Mouse (Mus musculus) E14TG2a.4 (cell line): ENCODE results near the gene Vgll2.
A peak's percentile ranks its signal among the peaks of the same experiment; 100 is the strongest.

Source experiments
- H3K27me3 ChIP-seq: 2 replicates; pipeline ENCODE4 v1.6.1; 2014; ENCODE audit warnings: low read length, control low read depth; ENCODE audit not compliant: insufficient read depth
- H3K36me3 ChIP-seq: 2 replicates; pipeline ENCODE4 v1.6.1; 2014; ENCODE audit warnings: low read length, control low read depth; ENCODE audit not compliant: insufficient read depth
- H3K4me1 ChIP-seq: replicated peaks from 2 replicates; pipeline ENCODE4 v1.6.1; 2014; ENCODE audit warnings: low read depth, low read length, control low read depth
- H3K4me3 ChIP-seq: replicated peaks from 2 replicates; pipeline ENCODE4 v1.5.1; 2014; ENCODE audit warnings: mild to moderate bottlenecking, low read length
- H3K9me3 ChIP-seq: 2 replicates; pipeline ENCODE4 v1.6.1; 2014; ENCODE audit warnings: low read length, control low read depth
- CTCF ChIP-seq: conservative IDR thresholded peaks from 2 replicates; pipeline ENCODE4 v1.5.1; 2014; ENCODE audit warnings: low read length
- NANOG ChIP-seq: IDR thresholded peaks from 2 replicates; pipeline ENCODE4 v1.6.1; 2014; ENCODE audit warnings: borderline replicate concordance, low read length, mixed read lengths
- POU5F1 ChIP-seq: IDR thresholded peaks from 2 replicates; pipeline ENCODE4 v1.6.1; 2014; ENCODE audit warnings: low read length, borderline replicate concordance

Vgll2 gene

DNA sequence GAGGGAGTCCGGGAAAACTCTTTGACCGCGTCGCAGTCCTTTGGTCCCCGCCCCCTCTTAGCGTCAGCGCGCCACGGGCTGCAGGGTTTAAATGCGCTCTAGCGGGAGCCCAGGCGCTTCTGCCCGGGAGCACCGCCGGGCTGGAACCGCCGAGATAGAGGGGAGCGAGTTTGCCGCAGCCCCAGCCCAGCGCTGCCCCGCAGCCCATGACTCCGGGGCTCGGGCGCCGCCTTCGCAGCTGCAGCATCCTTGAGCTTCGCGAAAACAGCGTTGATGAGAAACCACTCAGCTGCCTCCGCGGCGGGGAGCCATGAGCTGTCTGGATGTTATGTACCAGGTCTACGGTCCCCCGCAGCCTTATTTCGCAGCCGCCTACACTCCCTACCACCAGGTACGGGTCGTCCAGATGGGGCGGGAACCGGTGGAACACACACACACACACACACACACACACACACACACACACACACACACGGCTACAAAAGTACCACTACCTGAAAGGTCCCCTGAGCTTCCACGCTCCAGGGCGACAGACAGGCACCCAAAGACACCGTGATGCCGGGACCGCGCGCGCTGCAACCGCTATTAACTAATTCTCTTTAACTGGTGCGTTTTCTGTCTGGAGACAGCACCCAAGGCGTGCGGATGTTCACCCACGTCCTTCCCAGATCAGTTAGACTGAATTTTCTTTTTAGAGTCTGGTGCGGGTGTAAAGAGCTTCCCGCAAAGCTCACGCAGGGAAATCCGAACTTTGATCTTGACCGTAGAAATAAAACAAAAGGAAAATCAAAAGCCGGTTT lies at the start of gene Vgll2:
Vgll2 (plus strand) TSS at position 90 of the 800 bp plus-strand sequence.
- H3K36me3 ChIP-seq: no peaks in the 10 kb centered on the region
- TF ChIP-seq POU5F1: no peak
- TF ChIP-seq CTCF: no peak
- TF ChIP-seq NANOG: no peak

DNA sequence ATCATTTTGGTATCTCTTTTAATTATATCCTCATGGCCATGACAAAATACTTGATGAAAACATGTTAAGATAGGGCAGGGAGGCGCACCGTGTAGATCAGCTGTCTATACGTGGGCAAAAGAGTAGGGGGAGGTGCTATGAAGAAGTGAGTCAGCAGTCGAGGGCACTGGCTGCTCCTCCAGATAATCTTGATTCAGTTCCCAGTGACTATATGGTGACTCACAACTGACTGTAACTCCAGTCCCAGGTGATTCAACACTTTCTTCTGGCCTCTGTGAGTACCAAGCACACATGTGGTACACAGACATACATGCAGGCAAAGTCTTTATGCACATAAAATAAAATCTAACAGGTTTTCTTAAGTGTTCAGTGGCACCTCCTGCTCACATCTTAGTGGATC lies 47.2 kb upstream of the Vgll2 start:
- H3K4me3 ChIP-seq: no peak overlapping the region
- no peaks in the 10 kb centered on the region for H3K36me3 ChIP-seq
- no peaks in the 10 kb centered on the region for H3K9me3 ChIP-seq
- no peaks in the 10 kb centered on the region for H3K4me1 ChIP-seq
- TF ChIP-seq CTCF (no peak), POU5F1 (no peak), NANOG (no peak)
- H3K27me3 ChIP-seq: no peaks in the 10 kb centered on the region

More for the DNA sequence above, at the start of gene Vgll2:
- 0 out of 2 replicates have a peak, but pooled peaks cover 3% of the 10 kb centered on the region for H3K9me3 ChIP-seq
- H3K4me3 ChIP-seq: peak within 1 kb of the TSS; percentile 76
- H3K4me1 ChIP-seq: peaks cover 17% of the 10 kb centered on the region
- peaks cover 83% of the 10 kb centered on the region for H3K27me3 ChIP-seq

DNA sequence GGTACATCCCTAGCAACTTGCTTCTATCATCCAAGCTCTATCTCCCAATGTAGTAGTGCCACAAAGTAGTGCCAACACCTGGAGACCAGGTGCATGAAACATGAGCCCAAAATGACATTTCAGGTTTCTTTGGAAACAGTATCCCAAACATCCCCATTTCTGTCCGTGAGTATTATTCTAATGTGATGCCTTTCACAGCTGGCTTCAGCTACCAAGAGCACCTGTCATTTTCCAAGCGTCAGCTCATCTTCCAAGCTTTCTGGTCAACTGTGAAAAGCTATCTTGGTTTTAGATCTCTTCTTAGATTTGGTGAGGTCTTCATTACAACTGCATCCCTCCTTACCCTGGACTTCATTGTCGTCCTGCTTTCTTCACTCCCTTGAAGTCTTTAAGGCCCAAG lies 46.7 kb upstream of the Vgll2 start:
- no peaks in the 10 kb centered on the region for H3K27me3 ChIP-seq
- no peak overlapping the region for H3K4me3 ChIP-seq
- no peaks in the 10 kb centered on the region for H3K9me3 ChIP-seq
- H3K4me1 ChIP-seq: no peaks in the 10 kb centered on the region
- H3K36me3 ChIP-seq: no peaks in the 10 kb centered on the region
- TF ChIP-seq CTCF (no peak), POU5F1 (no peak), NANOG (no peak)

DNA sequence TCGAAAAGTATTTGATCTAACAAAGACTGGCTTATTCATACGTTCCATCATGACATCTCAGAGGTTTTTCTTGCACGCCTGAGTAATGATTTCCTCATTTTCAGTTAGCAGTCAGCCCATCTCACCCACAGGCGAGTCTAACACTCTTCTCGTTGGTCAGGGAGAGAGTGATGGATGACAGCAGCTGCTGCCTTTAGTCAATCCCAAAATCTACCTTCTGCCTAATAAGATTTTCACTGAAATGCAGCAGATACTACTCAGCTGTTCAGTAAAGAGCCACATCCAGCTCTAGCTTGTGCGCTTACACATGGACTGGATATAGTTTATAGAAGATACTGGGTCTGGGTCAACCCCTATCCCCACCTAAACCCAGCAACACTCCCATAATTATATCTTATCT lies 40.7 kb upstream of the Vgll2 start:
- Histone ChIP-seq H3K4me3 (no peak overlapping the region), H3K36me3 (no peaks in the 10 kb centered on the region), H3K4me1 (no peaks in the 10 kb centered on the region), H3K27me3 (no peaks in the 10 kb centered on the region), H3K9me3 (no peaks in the 10 kb centered on the region)
- TF ChIP-seq NANOG (no peak), CTCF (no peak), POU5F1 (no peak)

DNA sequence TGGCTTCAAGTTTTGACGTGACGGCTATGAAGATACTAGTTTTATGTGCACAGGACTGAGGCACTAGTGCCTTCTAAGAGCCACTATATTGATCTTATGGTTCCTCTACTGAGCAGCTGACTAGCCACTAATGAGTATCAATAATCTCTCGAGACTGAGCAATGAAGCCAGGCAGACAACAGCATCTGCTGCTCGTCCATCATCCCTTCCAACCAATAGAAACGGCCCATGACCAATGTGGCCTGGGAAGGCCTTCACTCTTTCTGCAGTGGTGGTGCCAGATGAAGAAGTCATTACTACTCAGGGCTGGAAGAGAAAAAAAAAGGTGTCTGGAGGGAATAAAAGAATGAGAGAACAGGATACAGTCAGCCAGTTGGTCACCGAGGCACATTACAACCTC lies 39.9 kb upstream of the Vgll2 start:
- H3K27me3 ChIP-seq: no peaks in the 10 kb centered on the region
- H3K9me3 ChIP-seq: no peaks in the 10 kb centered on the region
- H3K4me3 ChIP-seq: no peak overlapping the region
- H3K4me1 ChIP-seq: no peaks in the 10 kb centered on the region
- TF ChIP-seq NANOG (no peak), CTCF (no peak), POU5F1 (no peak)
- no peaks in the 10 kb centered on the region for H3K36me3 ChIP-seq

DNA sequence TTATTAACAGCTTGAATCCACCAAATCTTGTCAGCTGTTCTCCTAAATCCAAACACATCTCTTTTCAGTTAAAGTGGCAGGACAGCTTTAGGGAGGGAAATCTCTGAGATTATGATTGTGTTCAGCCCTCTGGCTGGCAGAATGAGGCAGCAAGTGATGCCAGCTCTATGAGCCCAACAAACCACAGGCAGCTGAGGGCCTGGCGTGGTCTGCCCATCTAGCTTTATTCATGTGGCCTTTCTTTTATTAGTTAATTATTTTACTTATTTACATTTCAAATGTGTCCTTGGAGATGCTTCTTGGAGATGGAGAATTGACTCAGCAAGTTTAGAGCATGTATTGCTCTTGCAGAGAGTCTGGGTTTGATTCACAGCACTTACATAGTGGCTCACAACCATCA lies 3.8 kb upstream of the Vgll2 start:
- Histone ChIP-seq H3K9me3 (no peaks in the 10 kb centered on the region), H3K27me3 (peaks cover 43% of the 10 kb centered on the region), H3K4me1 (peaks cover 17% of the 10 kb centered on the region), H3K4me3 (no peak overlapping the region), H3K36me3 (no peaks in the 10 kb centered on the region)
- TF ChIP-seq CTCF: no peak
- TF ChIP-seq POU5F1: no peak
- TF ChIP-seq NANOG: no peak

DNA sequence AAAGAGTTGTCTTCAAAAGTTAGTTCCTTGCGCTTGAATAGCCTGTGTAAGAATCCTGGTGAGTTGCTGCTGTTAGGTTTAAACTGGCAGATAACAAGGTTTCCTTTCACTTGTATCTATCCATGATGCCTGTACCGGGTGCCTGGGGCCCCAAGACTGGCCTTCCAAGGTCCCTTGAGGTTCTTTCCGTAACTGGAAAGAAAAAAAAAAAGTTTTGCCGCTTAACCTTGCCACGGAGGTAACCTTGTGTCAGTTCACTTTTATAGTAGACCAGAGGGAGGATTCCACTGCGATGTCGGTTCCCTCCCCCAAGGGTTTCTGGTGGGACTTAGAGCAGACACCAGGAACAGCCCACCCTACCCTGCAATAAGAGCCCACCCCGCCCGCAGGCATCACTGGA lies 1.1 kb upstream of the Vgll2 start:
- Histone ChIP-seq H3K27me3 (peaks cover 71% of the 10 kb centered on the region), H3K36me3 (no peaks in the 10 kb centered on the region), H3K4me1 (peaks cover 17% of the 10 kb centered on the region), H3K4me3 (no peak overlapping the region), H3K9me3 (0 out of 2 replicates have a peak, but pooled peaks cover 3% of the 10 kb centered on the region)
- TF ChIP-seq POU5F1: no peak
- no peak for TF ChIP-seq NANOG
- TF ChIP-seq CTCF: no peak

DNA sequence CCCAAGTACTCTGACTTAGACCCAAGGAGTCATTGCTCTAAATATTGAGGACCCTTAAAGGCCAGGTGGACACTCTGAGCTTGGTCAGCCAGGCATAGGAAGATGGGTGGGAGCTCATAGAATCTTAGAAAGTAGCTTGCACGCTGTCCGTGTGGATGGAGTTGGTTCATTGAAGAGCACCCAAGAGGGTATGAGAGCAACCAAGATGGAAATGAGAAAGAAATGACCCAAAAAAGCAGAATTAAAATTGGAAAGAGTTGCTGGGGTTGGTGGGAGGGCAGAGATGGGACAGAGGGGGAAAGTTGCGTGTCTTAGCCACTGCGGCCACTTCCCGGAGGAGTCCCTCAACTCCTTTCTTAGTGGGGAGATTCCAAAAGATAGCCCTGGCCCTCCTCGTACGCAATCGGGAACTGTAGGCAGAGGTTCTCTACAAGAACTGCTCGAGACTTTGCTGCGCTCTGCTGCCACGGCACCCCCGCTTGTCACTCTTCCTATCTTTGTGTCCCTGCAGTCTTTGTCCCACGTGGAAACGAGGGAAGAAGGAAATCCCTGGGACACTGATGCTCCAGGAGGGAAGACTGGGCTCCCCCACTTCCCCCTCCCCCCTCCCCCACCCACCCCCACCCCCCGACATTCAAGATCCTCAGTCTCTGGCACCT lies 437 bp upstream of the Vgll2 start:
- peaks cover 75% of the 10 kb centered on the region for H3K27me3 ChIP-seq
- peak overlapping the region; percentile 76 for H3K4me3 ChIP-seq
- TF ChIP-seq CTCF (no peak), NANOG (no peak), POU5F1 (no peak)
- H3K36me3 ChIP-seq: no peaks in the 10 kb centered on the region
- peaks cover 17% of the 10 kb centered on the region for H3K4me1 ChIP-seq
- H3K9me3 ChIP-seq: 0 out of 2 replicates have a peak, but pooled peaks cover 3% of the 10 kb centered on the region
